Mouse (Mus musculus): ENCODE results near the gene Scn8a.

The Scn8a gene

GRCm38 (mm10) chr15:100953955-100954354 lies 84.3 kb downstream of the Scn8a start:
- DNase-seq (ENCODE audit: low read depth, low spot score) = no peak

DNA sequence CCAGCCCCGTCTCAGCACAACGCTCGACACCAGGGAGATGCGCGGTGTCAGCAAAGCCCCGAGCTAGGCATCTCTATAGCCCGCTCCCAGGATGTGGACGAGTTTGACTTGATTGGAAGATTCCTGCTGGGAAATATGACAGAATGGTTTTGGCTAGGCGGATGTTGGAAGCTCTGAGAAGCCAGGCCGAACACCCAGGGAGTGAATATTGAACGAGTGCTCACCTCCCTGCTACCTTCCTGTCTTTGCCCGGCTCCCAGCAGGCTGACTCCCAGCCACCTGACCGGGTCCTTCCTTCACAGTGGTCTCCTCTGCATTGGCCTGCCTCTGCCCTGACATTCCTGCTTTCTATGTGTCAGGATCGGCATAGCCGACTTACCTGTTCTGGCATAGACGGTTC lies 85.1 kb downstream of the Scn8a start:
- DNase-seq (ENCODE audit: low read depth, low spot score) = no peak

DNA sequence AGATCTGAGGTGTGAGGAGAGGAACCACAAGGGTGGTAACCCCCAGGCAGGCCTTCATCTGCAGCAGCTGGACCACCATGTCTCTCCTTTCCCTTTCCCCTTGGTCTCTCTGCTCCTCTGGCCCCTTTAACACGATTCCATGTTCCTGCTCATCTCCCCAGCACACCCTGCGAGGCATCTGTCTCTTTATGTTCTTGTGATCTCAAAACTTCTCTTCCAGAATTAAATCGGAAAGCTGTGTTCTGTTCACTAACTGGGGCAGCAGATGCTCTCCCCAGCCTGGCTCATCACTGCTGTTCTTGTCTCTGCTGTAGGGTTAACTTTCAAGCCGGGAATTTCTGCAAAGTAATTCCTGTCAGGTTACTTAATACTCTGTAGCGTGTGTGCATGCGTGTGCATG lies 91.3 kb downstream of the Scn8a start:
- DNase-seq (ENCODE audit: low read depth, low spot score) = no peak

DNA sequence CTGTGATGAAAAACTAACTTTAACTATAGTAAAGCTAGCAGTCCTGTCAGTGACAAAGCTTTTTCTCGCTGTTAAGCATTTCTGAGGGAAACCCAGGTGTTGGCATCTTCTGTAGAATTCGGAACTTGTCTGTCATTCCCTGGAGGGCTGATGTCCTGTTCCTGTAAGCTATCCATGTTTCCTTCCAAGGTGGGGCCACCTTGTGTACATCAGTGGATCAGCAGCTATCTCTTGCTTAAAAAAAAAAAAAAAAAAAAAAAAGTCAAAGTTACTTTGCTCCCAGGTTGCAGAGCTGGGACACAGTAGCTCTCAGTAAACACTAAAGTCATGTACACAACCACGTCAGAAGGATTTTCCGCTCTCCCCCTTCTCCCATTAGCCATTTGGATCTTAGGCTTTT lies 91.9 kb downstream of the Scn8a start:
- no peak for DNase-seq (ENCODE audit: low read depth, low spot score)

DNA sequence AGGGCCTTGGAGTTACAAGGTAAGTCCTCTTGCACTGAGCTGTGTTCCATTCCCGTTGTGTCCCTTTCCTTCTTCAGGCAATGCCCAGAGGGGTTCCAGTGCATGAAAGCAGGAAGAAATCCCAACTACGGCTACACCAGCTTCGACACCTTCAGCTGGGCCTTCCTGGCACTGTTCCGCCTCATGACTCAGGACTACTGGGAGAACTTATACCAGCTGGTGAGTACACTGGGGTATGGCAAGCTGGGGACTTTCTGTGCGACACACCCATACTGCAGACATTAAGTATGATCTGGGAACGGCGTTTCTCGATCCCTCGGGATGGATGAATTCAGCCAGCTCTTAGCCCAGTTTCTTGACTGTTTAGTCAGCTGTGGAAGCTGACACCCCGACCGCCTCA lies 101.8 kb downstream of the Scn8a start:
- no peak for DNase-seq (ENCODE audit: low read depth, low spot score)

DNA sequence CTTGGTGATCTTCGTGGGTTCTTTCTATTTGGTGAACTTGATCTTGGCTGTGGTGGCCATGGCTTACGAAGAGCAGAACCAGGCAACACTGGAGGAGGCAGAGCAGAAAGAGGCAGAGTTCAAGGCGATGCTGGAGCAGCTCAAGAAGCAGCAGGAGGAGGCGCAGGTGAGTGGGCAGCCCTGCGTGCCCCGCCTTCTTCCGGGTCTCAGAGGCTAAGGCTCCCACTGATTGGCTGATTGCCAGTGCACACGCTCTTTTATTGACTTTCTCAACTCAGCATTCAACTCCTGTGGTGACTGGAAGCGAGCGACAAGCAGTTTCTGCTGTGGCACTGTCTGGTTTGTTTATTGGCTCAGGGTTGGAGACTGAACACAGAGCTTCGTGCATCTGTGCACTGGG lies 103.1 kb downstream of the Scn8a start:
- DNase-seq (ENCODE audit: low read depth, low spot score) = no peak

DNA sequence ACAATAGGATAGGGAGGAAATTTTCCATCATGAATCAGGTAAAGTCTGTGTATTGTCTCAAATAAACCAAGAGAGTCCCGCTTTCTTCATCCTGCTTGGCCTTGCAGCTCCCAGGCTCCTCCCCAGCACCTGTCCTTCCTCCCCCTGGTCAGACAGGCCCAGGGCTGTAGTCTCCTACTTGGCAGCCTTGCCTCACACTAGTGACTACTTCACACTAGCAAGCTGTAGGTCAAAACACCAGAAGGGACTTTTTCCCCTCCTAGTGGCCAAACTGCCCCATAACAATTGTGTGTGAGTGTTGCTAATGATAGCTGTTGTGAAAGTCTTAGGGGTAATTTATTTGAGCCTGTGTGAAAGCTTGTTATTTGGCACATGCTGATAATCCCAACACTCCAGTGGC lies 105.0 kb downstream of the Scn8a start:
- DNase-seq (ENCODE audit: low read depth, low spot score) = no peak

- DNase-seq (ENCODE audit: low read depth, low spot score) = peak; percentile 37
These were observed 113.9 kb downstream of the Scn8a start for GRCm38 (mm10) chr15:100983427-100984153.

DNA sequence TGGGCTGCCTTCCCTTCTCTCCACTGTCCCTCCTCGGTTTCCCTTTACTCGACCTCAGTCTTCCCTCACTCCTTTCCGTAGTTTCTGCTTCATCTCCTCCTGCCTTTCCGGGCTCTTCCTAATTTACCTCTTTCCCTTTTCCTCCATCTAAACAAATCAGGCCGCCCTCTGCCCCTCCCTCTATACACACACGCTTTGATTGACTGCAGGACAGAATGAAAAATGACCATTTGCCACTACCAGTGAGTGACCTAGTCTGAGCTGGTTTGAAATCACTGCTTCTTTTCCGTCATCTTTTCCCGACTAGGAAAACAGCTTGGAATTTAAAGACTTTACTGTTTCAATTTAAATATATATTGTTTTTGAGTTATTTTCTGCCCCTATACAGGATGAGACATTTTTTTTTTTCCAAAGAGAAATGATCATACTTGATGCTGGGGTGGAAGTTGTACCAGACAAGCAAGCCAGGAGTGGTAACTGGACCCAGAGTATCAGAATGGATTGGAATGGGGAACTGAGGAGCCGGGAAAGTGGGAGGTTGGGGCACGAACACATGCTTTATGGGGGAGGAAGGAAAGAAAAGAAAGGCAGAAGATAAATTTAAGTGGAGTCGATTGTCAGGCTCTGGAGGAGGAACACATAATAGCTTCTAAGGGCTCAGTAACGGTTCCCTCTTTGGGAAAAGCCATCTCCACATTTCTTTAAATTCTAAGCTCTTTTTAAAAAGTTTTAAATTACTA lies 114.7 kb downstream of the Scn8a start:
- DNase-seq (ENCODE audit: low read depth, low spot score) = no peak

DNA sequence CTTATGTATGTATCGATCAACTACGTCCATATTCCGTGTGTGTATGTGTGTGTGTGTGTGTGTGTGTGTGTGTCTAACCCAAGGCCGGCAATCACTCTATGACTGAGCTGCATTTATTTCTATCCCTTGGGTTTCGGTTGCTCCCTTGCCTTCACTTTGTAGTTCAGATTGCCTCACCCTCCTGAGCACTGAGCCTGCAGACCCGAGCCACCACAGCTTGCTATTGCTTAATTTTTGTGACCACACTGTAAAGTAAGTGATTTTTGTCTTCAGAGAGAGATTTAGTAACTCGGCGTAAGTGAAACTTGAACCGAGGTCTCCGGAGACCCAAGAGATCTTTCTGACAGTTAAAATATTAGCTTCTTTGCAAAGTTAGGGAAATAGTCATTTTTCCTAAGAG lies 116.8 kb downstream of the Scn8a start:
- DNase-seq (ENCODE audit: low read depth, low spot score) = no peak

DNA sequence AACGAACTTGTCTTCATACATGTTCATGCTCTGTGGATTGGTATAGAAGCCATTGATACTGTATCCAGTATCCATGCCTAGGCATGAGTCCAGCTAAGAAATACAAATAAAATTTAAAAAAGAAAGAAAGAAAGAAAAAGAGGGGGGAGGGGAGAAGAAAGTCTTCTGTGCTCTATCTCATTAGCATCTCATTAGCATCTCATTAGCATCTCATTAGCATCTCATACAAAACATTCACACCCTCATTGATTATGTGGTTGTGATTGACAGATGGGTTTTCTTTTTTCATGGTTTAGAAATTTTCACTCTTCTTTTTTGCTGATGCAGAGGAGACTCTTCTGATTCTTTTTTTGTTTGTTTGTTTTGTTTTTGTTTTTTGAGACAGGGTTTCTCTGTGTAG lies 117.4 kb downstream of the Scn8a start:
- DNase-seq (ENCODE audit: low read depth, low spot score) = no peak

DNA sequence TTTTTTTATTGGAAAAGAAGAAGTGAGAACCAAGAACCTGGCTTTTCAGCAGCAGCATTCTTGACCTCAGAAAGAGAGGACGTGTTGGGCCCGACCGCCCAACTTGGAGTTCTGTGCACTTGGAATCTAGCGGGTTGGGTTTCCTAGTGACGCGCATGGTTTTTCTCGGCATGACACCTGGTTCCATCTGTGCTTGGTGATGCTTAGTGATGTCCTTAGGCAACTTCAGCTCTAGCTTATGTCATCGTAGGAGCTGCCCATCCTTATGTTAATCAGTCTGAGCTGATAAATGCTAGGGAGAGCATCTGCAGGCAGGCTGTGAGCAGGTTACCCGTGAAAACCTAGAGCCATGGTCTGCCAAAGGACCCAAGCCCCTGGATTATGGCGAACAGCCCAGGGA lies 120.6 kb downstream of the Scn8a start:
- DNase-seq (ENCODE audit: low read depth, low spot score) = no peak

DNA sequence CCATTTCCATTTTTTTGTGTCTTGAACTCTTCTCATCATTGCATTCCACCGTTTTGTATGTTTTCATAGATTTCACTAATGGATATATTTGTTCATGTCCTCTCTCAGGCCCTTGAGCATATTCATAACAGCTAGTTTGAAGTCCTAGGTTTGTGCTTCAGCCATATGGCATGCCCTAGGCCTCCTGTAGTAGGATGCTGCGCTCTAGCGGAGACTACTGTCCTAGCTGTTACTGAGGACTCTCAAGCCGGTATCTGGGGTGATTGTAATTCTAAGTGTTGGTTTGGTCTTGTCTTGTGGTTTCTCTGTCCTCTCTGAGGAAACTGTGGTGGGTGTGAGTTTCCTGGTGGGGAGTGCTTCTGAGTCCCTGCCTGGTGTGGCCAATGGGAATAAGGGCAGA lies 127.4 kb downstream of the Scn8a start:
- DNase-seq (ENCODE audit: low read depth, low spot score) = peak; percentile 46

GRCm38 (mm10) chr15:101001685-101002084 lies 132.0 kb downstream of the Scn8a start:
- DNase-seq (ENCODE audit: low read depth, low spot score) = no peak

GRCm38 (mm10) chr15:101002466-101002865 lies 132.8 kb downstream of the Scn8a start:
- no peak for DNase-seq (ENCODE audit: low read depth, low spot score)

DNA sequence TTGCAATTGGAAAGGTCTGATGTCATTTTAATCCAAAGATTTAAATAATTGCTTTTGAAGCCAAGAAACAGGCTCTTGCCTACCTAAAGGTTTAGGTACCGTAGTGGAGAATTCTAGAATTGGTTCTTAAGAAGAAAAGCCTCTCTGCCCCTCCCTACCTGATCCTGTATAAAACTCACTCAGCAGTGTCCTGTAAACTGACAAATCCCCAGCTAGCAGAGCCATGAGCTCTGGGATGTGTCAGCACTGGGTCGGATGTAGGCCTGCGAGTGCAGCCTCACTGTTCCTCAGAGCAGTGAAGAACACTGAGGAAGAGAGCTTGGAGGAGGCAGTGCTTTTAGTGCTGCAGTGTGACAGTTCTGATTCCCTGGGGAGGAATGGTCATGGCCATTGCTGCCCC lies 134.9 kb downstream of the Scn8a start:
- DNase-seq (ENCODE audit: low read depth, low spot score) = no peak

GRCm38 (mm10) chr15:101005717-101006116 lies 136.1 kb downstream of the Scn8a start:
- no peak for DNase-seq (ENCODE audit: low read depth, low spot score)

- DNase-seq (ENCODE audit: low read depth, low spot score) = no peak
These were observed 136.8 kb downstream of the Scn8a start for GRCm38 (mm10) chr15:101006251-101007040.

DNA sequence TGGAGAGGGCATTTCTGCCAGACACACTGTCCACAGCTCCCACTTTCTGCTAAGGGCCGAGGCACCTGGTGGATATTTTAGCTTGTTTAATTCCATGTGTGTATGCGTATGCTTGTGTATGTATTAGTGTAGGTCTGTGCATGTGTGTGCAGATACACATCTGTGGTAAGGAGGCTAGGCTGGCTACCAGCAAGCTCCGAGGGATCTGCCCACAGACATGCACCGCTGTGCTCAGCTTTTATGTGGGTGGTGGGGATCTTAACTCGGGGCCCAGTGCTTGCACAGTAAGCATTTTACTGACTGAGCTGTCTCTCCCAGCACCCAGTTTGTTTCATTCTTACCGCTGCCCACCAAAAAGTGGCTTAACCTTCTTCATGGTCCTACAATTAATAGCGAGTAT lies 137.6 kb downstream of the Scn8a start:
- no peak for DNase-seq (ENCODE audit: low read depth, low spot score)

GRCm38 (mm10) chr15:101008386-101009010 lies 138.8 kb downstream of the Scn8a start:
- DNase-seq (ENCODE audit: low read depth, low spot score) = no peak

- no peak for DNase-seq (ENCODE audit: low read depth, low spot score)
These were observed 141.7 kb downstream of the Scn8a start for GRCm38 (mm10) chr15:101011352-101011751.

- DNase-seq (ENCODE audit: low read depth, low spot score) = no peak
These were observed 159.3 kb downstream of the Scn8a start for GRCm38 (mm10) chr15:101028960-101029359.

All from retina, postnatal 7 days (tissue).